Mouse (Mus musculus) kidney, postnatal 0 days (tissue): Measurements from ENCODE around the gene Clstn2. TPM values are rescaled to one million over a fixed set of nuclear protein-coding genes. Genes with fewer than 3 reads are reported as not detected.

Experiments
- ATAC-seq: fragments of 200-750 bp; cut with Nextera tagmentation; replicated peaks from 2 replicates; pipeline ENCODE4 v1.8.0; 2017; ENCODE audit warnings: low read depth, moderate number of reproducible peaks, moderate TSS enrichment, moderate library complexity; ENCODE audit not compliant: low FRiP score
- DNase-seq: peaks from one replicate; pipeline ENCODE4 v3.0.0-alpha.2; 2016; ENCODE audit warnings: low spot score
- H3K27ac ChIP-seq: fragments of 300-500 bp; sonication (generic); 2 replicates; pipeline ENCODE4 v1.5.1; 2014; ENCODE audit warnings: mild to moderate bottlenecking
- H3K27me3 ChIP-seq: fragments of 300-500 bp; sonication (generic); 2 replicates; pipeline ENCODE4 v1.6.1; 2014; ENCODE audit warnings: low read length, mixed read lengths; ENCODE audit not compliant: insufficient read depth
- H3K36me3 ChIP-seq: fragments of 300-500 bp; sonication (generic); 2 replicates; pipeline ENCODE4 v1.6.1; 2014; ENCODE audit warnings: low read length, mixed read lengths; ENCODE audit not compliant: insufficient read depth
- H3K4me1 ChIP-seq: fragments of 300-500 bp; sonication (generic); replicated peaks from 2 replicates; pipeline ENCODE4 v1.6.1; 2014; ENCODE audit warnings: antibody characterized with exemption, low read length, mixed read lengths; ENCODE audit not compliant: insufficient read depth
- H3K4me2 ChIP-seq: fragments of 300-500 bp; sonication (generic); 2 replicates; pipeline ENCODE4 v1.6.1; 2014; ENCODE audit warnings: mild to moderate bottlenecking, low read length, moderate library complexity, mixed read lengths
- H3K4me3 ChIP-seq: fragments of 300-500 bp; sonication (generic); replicated peaks from 2 replicates; pipeline ENCODE4 v1.5.1; 2014; ENCODE audit warnings: low read depth, low read length
- H3K9ac ChIP-seq: fragments of 300-500 bp; sonication (generic); 2 replicates; pipeline ENCODE4 v1.6.1; 2014; ENCODE audit warnings: low read depth, low read length
- H3K9me3 ChIP-seq: fragments of 300-500 bp; sonication (generic); replicated peaks from 2 replicates; pipeline ENCODE4 v1.6.1; 2016; ENCODE audit warnings: low read length, inconsistent platforms, mixed read lengths
- CTCF ChIP-seq: IDR thresholded peaks from 2 replicates; pipeline ENCODE4 v1.5.1; 2016; ENCODE audit warnings: antibody characterized with exemption, low read depth, mild to moderate bottlenecking, moderate library complexity
- WGBS: fragments of 180-500 bp; shearing (Covaris S2); extraction: QIAGEN DNeasy Blood & Tissue Kit; methylation state at CpG from one replicate; pipeline ENCODE4 v1.1.7; 2014; 5-methylcytosine and 5-hydroxymethylcytosine counted together
- polyA plus RNA-seq: library from polyadenylated mRNA; unstranded; fragments of >200 nt; fragmentation: Nextera tagmentation; extraction: Ambion mirVana; gene quantifications from 2 replicates; pipeline ENCODE4 v1.2.1, GENCODE M21; 2015

Gene Clstn2
- polyA plus RNA-seq, 1 experiment from 2014 or later: 0.91 TPM

DNA sequence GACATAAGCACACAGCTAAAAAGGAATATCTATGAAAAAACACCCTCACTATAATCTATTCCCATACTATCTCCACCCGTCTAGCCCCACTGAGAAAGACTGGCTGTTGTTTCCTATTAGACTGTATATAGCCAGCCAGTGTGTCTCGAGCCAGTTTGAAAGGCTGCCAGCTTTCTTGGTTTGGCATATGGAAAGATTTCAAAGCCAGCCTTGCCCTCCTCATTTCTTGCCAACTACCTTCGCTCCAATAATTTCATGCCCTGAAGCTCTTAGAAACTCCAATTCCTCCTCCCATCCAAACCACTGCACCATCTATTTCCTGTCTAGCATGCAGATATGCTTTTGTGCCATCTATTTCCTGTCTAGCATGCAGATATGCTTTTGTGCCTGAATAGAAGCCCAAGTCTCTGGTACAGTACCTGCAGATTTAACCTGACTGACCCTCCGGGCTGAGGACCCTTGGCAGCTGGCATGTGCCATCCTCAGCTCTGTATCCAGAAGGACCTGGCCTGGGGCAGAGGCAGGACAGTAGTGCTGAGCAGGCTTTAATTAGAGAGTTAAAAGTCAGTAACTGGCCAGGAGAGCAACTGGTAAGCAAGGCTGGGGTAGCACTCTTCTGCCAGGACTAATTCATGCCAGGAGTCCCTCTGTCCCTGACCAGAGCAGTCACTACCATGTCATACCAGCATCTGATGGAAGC lies 76.4 kb downstream of the Clstn2 start:
- ATAC-seq (no peak), DNase-seq (no peak)
- no peak overlapping the region for H3K4me3 ChIP-seq
- H3K36me3 ChIP-seq: no peaks in the 10 kb centered on the region
- WGBS: 73% methylated on average over 4 of the region's 4 CpGs
- no peak overlapping the region for H3K27ac ChIP-seq
- H3K4me2 ChIP-seq: no peak overlapping the region
- no peaks in the 10 kb centered on the region for H3K4me1 ChIP-seq
- H3K9ac ChIP-seq: no peak overlapping the region
- no peak for TF ChIP-seq CTCF
- H3K9me3 ChIP-seq: no peaks in the 10 kb centered on the region
- no peaks in the 10 kb centered on the region for H3K27me3 ChIP-seq

GRCm38 (mm10) chr9:97953746-97954359 lies 79.1 kb downstream of the Clstn2 start:
- Histone ChIP-seq H3K27me3 (no peaks in the 10 kb centered on the region), H3K4me2 (no peak overlapping the region), H3K4me3 (no peak overlapping the region), H3K4me1 (no peaks in the 10 kb centered on the region), H3K27ac (no peak overlapping the region), H3K9me3 (no peaks in the 10 kb centered on the region), H3K36me3 (no peaks in the 10 kb centered on the region), H3K9ac (no peak overlapping the region)
- 82% methylated on average over 8 of the region's 8 CpGs for WGBS
- no peak for TF ChIP-seq CTCF
- no peak for DNase-seq
- no peak for ATAC-seq

GRCm38 (mm10) chr9:97950378-97951006 lies 82.5 kb downstream of the Clstn2 start:
- Histone ChIP-seq H3K27ac (no peak overlapping the region), H3K9ac (no peak overlapping the region), H3K27me3 (no peaks in the 10 kb centered on the region), H3K4me3 (no peak overlapping the region), H3K4me2 (no peak overlapping the region), H3K9me3 (no peaks in the 10 kb centered on the region), H3K36me3 (no peaks in the 10 kb centered on the region), H3K4me1 (no peaks in the 10 kb centered on the region)
- ATAC-seq (no peak), DNase-seq (no peak)
- TF ChIP-seq CTCF: no peak
- 85% methylated on average over 6 of the region's 6 CpGs for WGBS

GRCm38 (mm10) chr9:97919326-97919725 lies 113.7 kb downstream of the Clstn2 start:
- DNase-seq (peak; percentile 56), ATAC-seq (no peak; the same call in 1 of the 2 replicates)
- no peaks in the 10 kb centered on the region for H3K9me3 ChIP-seq
- H3K27me3 ChIP-seq: no peaks in the 10 kb centered on the region
- no peak overlapping the region for H3K9ac ChIP-seq
- no peak overlapping the region for H3K4me3 ChIP-seq
- no peaks in the 10 kb centered on the region for H3K4me1 ChIP-seq
- H3K27ac ChIP-seq: no peak overlapping the region
- WGBS: 26% methylated on average over 4 of the region's 4 CpGs
- H3K4me2 ChIP-seq: no peak overlapping the region
- no peaks in the 10 kb centered on the region for H3K36me3 ChIP-seq
- no peak for TF ChIP-seq CTCF

- Histone ChIP-seq H3K27me3 (no peaks in the 10 kb centered on the region), H3K4me2 (no peak overlapping the region), H3K4me1 (no peaks in the 10 kb centered on the region), H3K27ac (no peak overlapping the region), H3K36me3 (no peaks in the 10 kb centered on the region), H3K4me3 (no peak overlapping the region), H3K9ac (no peak overlapping the region), H3K9me3 (no peaks in the 10 kb centered on the region)
- 31% methylated on average over 3 of the region's 3 CpGs for WGBS
- ATAC-seq: no peak
- TF ChIP-seq CTCF: no peak
- peak; percentile 53 for DNase-seq
These were observed 141.6 kb downstream of the Clstn2 start for GRCm38 (mm10) chr9:97891415-97891814.

DNA sequence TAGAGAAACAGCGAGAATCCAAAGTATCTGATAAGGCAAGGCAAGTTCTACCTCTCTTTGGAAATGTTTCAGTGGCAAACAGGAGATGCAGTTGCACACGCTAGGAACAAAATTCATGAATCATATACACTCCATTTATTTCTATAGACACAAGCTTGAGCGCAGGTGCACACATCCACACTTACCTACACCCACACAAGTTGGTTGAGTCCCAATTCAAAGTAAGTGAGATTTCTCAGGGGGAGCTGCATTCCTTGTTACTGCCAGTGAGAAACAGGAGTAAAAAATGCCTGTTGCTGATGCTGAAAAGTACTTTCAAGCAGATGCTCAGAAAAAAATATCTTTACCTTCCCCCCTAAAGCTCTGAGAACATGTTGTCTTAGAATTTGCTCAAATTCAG lies 149.6 kb downstream of the Clstn2 start:
- no peak for ATAC-seq

More for the DNA sequence above, 149.6 kb downstream of the Clstn2 start:
- WGBS: 91% methylated on average over 3 of the region's 3 CpGs
- H3K4me1 ChIP-seq: no peaks in the 10 kb centered on the region
- H3K36me3 ChIP-seq: no peaks in the 10 kb centered on the region
- no peak overlapping the region for H3K4me3 ChIP-seq
- H3K27me3 ChIP-seq: no peaks in the 10 kb centered on the region
- no peak overlapping the region for H3K27ac ChIP-seq
- H3K4me2 ChIP-seq: no peak overlapping the region
- no peak for TF ChIP-seq CTCF
- no peaks in the 10 kb centered on the region for H3K9me3 ChIP-seq
- no peak overlapping the region for H3K9ac ChIP-seq
- no peak for DNase-seq
